Mouse (Mus musculus) bone marrow macrophage, adult 2 months (primary cell): ENCODE measurements around the gene 2310033P09Rik.

Experiments used
- CTCF ChIP-seq: IDR thresholded peaks from 2 replicates; pipeline ENCODE4 v1.5.1; 2012; ENCODE audit warnings: low read depth, mild to moderate bottlenecking, low read length, moderate library complexity
- POLR2A ChIP-seq: IDR thresholded peaks from 2 replicates; pipeline ENCODE4 v1.6.1; 2012; ENCODE audit warnings: mild to moderate bottlenecking, low read depth, low read length, borderline replicate concordance

GRCm38 (mm10) chr11:59174189-59174838 lies 33.8 kb upstream of the 2310033P09Rik start:
- TF ChIP-seq CTCF (no peak), POLR2A (no peak)
